Mouse (Mus musculus): Measurements from ENCODE around the gene Tsr1.

- TF ChIP-seq CTCF (IDR thresholded peaks at IDR 0.05; ENCODE audit: low read depth) (no peak), EP300 (IDR thresholded peaks at IDR 0.05; ENCODE audit: low read depth) (no peak)
Measured at GRCm38 (mm10) chr11:74926388-74927005, 28.6 kb downstream of the Tsr1 start.

Data from liver, embryonic 14.5 days (tissue).